Mouse (Mus musculus): Measurements from ENCODE around the gene Kcnmb4. TPM values are rescaled to one million over a fixed set of nuclear protein-coding genes. Genes with fewer than 3 reads are reported as not detected.

Gene Kcnmb4
- polyA plus RNA-seq, 1 experiment from 2014 or later: 22.7 TPM

DNA sequence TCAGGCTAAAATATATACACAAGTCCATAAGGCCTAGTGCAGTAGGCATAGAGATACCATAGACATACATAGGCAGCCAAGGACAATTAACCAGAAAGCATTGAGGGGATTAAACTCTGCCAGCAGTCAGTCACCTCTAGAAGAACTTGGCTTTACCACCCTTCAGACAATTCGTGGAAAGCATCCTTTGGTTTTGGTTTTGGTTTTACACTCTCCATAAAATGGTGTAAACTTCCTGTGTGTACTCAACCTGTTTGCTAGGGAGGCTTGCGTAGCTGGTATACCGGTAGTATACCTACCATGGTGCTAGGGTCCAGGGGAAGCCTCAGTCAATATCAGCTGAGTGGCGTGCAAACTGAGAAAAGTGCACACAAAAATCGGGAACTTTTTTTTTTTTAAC, 77.4 kb downstream of the Kcnmb4 start:
- no peak overlapping the region for H3K27ac ChIP-seq
- WGBS: 78% methylated on average over 5 of the region's 5 CpGs
- no peak overlapping the region for H3K4me3 ChIP-seq
- H3K27me3 ChIP-seq (replicated peaks): no peaks in the 10 kb centered on the region
- peaks cover 6% of the 10 kb centered on the region for H3K4me1 ChIP-seq
- H3K4me2 ChIP-seq (replicated peaks): no peak overlapping the region
- H3K36me3 ChIP-seq: no peaks in the 10 kb centered on the region
- H3K9ac ChIP-seq: no peak overlapping the region
- H3K9me3 ChIP-seq: no peaks in the 10 kb centered on the region
- ATAC-seq (ENCODE audit: low FRiP score, low read depth): no peak

DNA sequence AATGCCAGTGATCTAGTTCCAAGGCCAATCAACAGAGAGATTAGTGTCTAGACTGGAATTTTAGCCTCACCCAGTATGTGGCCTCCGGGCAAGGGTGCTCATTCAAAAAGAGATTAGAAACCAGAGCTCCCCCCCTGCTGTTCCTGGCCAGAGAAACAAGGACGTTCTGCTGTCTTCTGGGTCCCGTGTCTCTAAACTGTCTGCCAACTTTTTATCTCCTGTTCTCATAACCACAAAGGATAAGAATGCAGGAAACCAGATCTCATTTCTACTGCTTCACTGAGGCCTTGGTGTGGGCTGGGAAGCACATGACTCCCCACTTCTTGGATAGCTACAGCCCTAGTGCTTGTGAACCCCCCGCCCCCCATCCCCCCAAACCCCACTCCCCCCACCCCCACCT, 79.1 kb downstream of the Kcnmb4 start:
- 52% methylated on average over 4 of the region's 4 CpGs for WGBS
- no peak overlapping the region for H3K4me3 ChIP-seq
- H3K4me2 ChIP-seq (replicated peaks): no peak overlapping the region
- no peaks in the 10 kb centered on the region for H3K36me3 ChIP-seq
- H3K27me3 ChIP-seq (replicated peaks): no peaks in the 10 kb centered on the region
- H3K9me3 ChIP-seq: no peaks in the 10 kb centered on the region
- peaks cover 6% of the 10 kb centered on the region for H3K4me1 ChIP-seq
- no peak for ATAC-seq (ENCODE audit: low FRiP score, low read depth)
- no peak overlapping the region for H3K27ac ChIP-seq
- no peak overlapping the region for H3K9ac ChIP-seq

DNA sequence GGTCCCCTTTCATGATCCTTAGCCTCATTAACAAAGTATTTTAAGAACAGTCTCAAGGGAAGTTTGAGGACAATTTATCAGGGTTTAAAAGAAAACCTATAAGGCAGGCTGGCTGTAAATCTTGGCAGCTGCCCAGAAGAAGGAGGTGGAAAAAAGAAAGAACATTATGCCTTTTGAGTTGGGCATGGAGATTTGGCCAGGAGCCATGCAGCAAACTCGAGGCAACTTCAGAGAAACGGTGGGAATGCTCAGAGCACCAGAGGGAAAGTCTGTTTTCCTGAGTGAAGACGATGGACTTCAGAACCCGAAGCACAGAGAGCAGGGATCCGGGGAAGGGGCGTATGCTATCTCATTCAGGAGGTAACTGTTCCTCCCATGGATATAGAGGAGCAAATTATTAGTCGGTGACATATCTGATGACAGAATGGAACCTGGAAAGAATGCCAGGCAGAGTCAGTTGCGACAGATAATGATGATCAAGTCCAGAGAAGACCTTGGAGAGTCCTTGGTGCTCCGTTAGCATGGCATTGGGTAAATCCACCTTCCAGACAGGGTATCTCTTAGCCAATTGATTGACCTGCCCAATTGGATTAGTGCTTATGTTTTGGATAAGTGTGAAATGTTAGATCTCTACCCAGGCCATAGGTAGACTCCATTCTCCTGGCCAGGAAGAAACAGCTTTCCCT, 79.7 kb downstream of the Kcnmb4 start:
- no peaks in the 10 kb centered on the region for H3K27me3 ChIP-seq (replicated peaks)
- no peak overlapping the region for H3K27ac ChIP-seq
- WGBS: 73% methylated on average over 9 of the region's 9 CpGs
- no peaks in the 10 kb centered on the region for H3K36me3 ChIP-seq
- ATAC-seq (ENCODE audit: low FRiP score, low read depth): no peak
- no peaks in the 10 kb centered on the region for H3K9me3 ChIP-seq
- H3K9ac ChIP-seq: no peak overlapping the region
- H3K4me3 ChIP-seq: no peak overlapping the region
- H3K4me1 ChIP-seq: peaks cover 6% of the 10 kb centered on the region
- H3K4me2 ChIP-seq (replicated peaks): no peak overlapping the region

DNA sequence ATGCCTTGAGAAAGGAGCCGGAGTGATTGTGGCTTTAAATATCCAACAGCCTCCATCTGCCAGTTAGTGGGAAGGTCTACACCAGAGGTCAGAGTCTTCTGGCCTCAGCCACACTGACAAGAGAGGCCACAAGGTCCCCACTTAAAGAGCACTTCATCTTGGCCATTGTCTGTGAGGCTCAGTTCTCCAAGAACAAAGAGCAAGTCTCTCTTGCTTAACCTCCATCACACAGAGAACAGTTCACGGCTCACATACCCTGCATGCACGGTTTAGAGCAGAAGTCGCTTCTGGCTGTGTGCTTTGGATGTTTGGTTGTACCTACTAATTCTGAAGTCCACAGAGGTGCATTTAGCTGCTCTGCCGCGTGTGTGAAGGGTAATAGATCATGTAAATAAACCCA, 84.8 kb downstream of the Kcnmb4 start:
- Histone ChIP-seq H3K36me3 (no peaks in the 10 kb centered on the region), H3K27me3 (replicated peaks) (no peaks in the 10 kb centered on the region), H3K4me2 (replicated peaks) (no peak overlapping the region), H3K9me3 (no peaks in the 10 kb centered on the region), H3K27ac (no peak overlapping the region), H3K9ac (no peak overlapping the region), H3K4me3 (no peak overlapping the region), H3K4me1 (peaks cover 7% of the 10 kb centered on the region)
- ATAC-seq (ENCODE audit: low FRiP score, low read depth): no peak
- WGBS: 20% methylated on average over 6 of the region's 6 CpGs

DNA sequence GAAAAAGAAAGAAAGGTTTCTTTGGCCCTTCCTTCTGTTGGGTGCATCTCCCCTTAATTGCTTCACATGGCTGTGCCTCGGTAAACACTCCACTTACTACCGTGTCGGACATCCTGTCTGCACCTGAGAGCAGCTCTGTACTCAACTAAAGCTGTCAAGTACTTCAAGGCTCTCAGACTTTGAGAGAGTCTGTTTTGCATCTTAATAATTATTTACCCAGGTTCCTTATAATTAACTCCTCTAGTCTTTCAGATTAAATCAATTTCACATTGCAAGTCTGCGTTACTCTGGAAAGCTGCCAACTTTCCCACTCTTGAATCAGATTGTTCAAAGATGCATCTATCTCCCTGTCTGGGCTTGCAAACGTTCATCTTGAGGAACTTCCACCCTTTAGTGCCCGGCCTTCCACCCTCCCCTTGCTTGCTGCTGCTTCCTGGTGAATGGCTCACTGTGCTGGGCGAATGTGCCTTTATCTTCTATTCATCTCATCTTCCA, 87.2 kb downstream of the Kcnmb4 start:
- Histone ChIP-seq H3K36me3 (no peaks in the 10 kb centered on the region), H3K4me2 (replicated peaks) (no peak overlapping the region), H3K4me1 (peaks cover 15% of the 10 kb centered on the region), H3K4me3 (no peak overlapping the region), H3K9ac (no peak overlapping the region), H3K27ac (no peak overlapping the region), H3K27me3 (replicated peaks) (no peaks in the 10 kb centered on the region; the same call in 1 of the 2 replicates), H3K9me3 (no peaks in the 10 kb centered on the region)
- WGBS: 50% methylated on average over 7 of the region's 7 CpGs
- no peak for ATAC-seq (ENCODE audit: low FRiP score, low read depth)

DNA sequence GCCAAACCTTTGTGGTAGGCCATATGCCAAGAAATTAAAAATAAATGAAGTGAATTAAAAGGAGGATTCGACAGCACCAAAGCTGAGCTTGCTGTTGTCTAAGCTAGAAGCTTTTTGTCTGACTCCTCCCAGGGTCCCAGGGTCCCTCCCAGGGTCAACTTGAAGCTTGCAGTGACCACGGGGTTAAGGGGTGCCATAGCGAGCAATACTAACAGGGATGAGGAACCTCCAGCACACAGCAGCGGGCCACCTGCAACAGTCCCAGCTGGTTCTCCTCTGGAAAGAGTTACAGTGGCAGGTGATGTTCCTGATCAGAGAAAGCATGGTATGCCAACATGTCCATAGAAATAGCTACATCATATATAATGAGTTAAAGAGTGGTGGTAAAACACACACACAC, 89.3 kb downstream of the Kcnmb4 start:
- Histone ChIP-seq H3K4me1 (peaks cover 15% of the 10 kb centered on the region), H3K9me3 (no peaks in the 10 kb centered on the region), H3K27ac (no peak overlapping the region), H3K4me2 (replicated peaks) (no peak overlapping the region), H3K9ac (no peak overlapping the region), H3K4me3 (no peak overlapping the region), H3K36me3 (no peaks in the 10 kb centered on the region), H3K27me3 (replicated peaks) (no peaks in the 10 kb centered on the region; the same call in 1 of the 2 replicates)
- no peak for ATAC-seq (ENCODE audit: low FRiP score, low read depth)
- 75% methylated on average over 4 of the region's 4 CpGs for WGBS

DNA sequence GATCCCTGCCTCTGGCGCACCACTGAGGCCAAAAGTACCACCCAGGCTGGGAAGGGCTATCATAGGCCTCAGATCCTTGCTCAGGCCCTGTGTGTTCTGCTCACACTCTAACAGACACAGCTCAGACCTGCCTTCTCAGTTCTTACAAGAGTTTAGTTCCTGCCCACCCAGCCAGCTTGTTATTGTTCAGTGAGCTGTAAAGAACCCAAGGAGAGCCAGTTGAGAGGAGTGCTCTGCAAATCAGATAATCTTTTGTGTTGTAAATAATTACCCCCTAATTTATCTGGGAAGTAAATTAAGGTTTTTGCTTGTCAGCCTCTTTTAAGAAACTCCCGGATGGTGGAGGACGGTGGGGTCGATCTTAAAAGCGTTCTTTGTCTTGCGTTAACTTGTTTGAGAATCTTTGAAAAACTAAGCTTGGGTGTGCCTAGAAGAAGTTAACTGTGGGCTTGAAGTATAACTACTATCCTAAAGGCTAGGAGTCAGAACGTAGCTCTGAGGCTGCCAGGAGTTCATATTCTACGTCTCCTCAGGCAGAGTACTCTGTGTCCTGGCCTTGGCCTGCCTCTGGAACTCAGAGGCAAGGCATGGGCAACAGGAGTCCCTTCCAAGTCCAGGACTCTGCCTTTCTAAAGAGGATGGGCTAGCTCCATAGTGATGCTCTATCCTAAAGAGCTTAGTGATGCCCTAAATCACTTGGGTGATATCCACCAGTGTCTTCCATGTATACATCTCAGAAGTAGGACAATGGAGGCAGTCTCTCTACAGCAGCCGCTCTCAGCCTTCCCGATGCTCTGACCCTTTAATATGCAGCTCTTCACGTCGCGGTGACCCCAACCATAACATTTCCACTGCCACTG, 90.6 kb downstream of the Kcnmb4 start:
- WGBS: 32% methylated on average over 13 of the region's 13 CpGs

DNA sequence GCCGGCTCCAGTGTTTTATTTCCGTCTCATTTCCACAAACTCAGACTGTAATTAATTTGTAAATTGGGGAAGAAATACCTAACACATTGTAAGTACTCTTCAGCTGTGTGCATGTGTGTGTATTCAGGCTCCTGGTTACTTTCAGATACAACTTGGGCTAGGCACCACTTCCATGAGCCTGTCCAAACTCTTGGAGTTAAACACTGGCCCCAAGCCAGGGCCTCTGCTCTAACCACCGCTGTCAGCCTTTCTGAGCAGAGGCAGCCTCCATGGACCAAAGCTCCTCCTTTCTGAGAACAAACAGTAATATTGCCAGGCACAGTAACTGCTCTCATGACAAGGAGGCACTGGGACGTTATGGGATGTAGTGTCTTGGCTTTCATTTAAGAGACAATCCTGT, 96.8 kb downstream of the Kcnmb4 start:
- Histone ChIP-seq H3K9ac (no peak overlapping the region), H3K36me3 (no peaks in the 10 kb centered on the region), H3K4me2 (replicated peaks) (no peak overlapping the region), H3K27ac (no peak overlapping the region), H3K4me3 (no peak overlapping the region), H3K4me1 (no peaks in the 10 kb centered on the region), H3K9me3 (no peaks in the 10 kb centered on the region), H3K27me3 (replicated peaks) (peaks cover 7% of the 10 kb centered on the region; the same call in 1 of the 2 replicates)
- no peak for ATAC-seq (ENCODE audit: low FRiP score, low read depth)
- WGBS: 87% methylated on average over 4 of the region's 4 CpGs

More for the DNA sequence above, 90.6 kb downstream of the Kcnmb4 start:
- ATAC-seq (ENCODE audit: low FRiP score, low read depth): peak; percentile 79
- no peak overlapping the region for H3K4me3 ChIP-seq
- H3K27ac ChIP-seq: no peak overlapping the region
- H3K9ac ChIP-seq: no peak overlapping the region
- H3K36me3 ChIP-seq: no peaks in the 10 kb centered on the region
- H3K4me1 ChIP-seq: peaks cover 15% of the 10 kb centered on the region; the same call in 1 of the 2 replicates
- H3K27me3 ChIP-seq (replicated peaks): no peaks in the 10 kb centered on the region; the same call in 1 of the 2 replicates
- no peak overlapping the region for H3K4me2 ChIP-seq (replicated peaks)
- no peaks in the 10 kb centered on the region for H3K9me3 ChIP-seq

DNA sequence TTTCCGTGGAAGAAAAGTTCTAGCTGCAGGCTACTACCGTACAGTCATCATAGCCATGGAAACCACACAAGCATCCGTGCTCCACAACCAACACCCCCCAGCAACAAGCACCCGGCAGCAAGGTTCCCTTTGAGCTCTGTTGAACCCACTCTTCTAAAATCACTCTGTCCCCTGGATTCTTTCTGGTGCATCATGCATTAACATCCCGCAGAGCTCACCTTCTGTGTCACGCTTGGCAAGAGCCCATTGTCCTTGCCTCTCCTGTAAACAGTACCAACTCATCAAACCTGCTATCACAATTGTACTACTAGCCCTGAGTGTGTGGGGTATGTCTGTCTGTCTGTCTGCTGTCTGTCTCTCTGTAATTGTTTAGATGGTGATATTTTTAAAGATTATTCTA, 99.6 kb downstream of the Kcnmb4 start:
- Histone ChIP-seq H3K9ac (no peak overlapping the region), H3K4me3 (no peak overlapping the region), H3K4me2 (replicated peaks) (no peak overlapping the region), H3K4me1 (peaks cover 4% of the 10 kb centered on the region; the same call in 1 of the 2 replicates), H3K9me3 (no peaks in the 10 kb centered on the region), H3K36me3 (no peaks in the 10 kb centered on the region), H3K27ac (no peak overlapping the region), H3K27me3 (replicated peaks) (peaks cover 7% of the 10 kb centered on the region; the same call in 1 of the 2 replicates)
- ATAC-seq (ENCODE audit: low FRiP score, low read depth): no peak
- 88% methylated on average over 6 of the region's 6 CpGs for WGBS

DNA sequence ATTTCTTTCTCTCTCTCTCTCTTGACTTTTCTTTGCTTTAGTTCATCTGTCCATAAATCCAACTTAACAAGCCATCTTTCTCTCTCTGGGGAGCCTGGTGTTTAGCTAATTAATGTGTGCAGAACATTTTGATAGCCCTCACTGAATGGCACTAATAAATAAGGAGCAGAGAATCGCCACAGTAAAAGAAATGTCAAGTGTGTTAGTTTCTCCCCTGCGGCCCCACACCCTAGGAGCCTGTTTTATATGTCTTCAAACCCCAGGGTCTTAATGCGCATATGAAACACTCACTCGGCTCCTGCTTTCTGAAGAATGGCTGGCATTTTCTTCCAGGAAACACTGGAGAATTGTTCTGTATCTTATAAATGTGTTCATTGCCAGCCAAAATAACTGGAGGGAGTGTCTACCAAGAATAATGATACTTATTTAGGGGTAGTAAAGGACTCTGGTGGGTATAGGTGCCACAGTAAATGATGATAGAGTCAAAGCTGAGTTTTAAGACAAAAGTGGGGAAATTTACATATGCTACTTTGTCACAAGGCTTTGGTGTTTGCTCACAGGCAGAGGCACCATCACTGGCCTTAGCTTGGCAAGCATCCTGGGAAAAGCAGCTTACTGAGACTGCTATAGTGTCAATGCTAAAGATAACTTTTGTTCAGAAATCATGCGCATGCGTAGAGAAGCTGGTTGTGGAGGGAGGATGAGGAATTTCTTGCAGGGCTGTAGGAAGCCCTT, 102.5 kb downstream of the Kcnmb4 start:
- no peaks in the 10 kb centered on the region for H3K36me3 ChIP-seq
- H3K27ac ChIP-seq: no peak overlapping the region
- H3K9me3 ChIP-seq: no peaks in the 10 kb centered on the region
- peaks cover 5% of the 10 kb centered on the region; the same call in 1 of the 2 replicates for H3K27me3 ChIP-seq (replicated peaks)
- 13% methylated on average over 6 of the region's 6 CpGs for WGBS
- no peak overlapping the region for H3K9ac ChIP-seq
- peaks cover 4% of the 10 kb centered on the region; the same call in 1 of the 2 replicates for H3K4me1 ChIP-seq
- H3K4me3 ChIP-seq: no peak overlapping the region
- ATAC-seq (ENCODE audit: low FRiP score, low read depth): peak; percentile 89
- H3K4me2 ChIP-seq (replicated peaks): no peak overlapping the region

Measured in neural tube, embryonic 12.5 days (tissue).